Mouse (Mus musculus): ENCODE measurements at regions not wholly inside any gene's neighbourhood (a gene's known extent, or its start where the extent isn't known, plus 50 kb on each side); places are given as distances from the start of the nearest gene placed in this dataset.
"Not testable (repeated sequence)": the region's sequence is repeated elsewhere in the genome, so short reads cannot be mapped to it uniquely, and the experiment has no call there.

DNA sequence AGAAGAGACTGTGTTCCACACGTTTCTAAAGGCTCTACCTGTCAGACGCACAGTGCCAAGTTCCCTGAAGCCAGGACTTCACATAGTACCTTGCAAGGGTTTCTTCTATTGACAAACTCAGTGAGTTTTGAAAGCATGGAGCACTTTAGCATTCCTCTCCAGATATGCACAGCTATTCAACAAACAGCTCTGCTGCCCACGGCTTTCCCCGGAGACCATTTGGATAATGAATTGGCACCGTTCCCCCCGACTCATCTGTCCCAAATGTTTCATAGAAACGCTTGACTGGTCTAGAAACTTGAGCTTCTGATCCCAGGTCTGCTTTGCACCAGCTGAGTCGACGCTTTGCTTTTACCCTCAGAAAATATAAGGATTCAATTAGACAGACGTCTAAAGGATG lies 162.2 kb upstream of the St6galnac5 start:
- no peak for DNase-seq

GRCm38 (mm10) chr3:153140985-153141384 lies 158.9 kb upstream of the St6galnac5 start:
- no peak for DNase-seq

DNA sequence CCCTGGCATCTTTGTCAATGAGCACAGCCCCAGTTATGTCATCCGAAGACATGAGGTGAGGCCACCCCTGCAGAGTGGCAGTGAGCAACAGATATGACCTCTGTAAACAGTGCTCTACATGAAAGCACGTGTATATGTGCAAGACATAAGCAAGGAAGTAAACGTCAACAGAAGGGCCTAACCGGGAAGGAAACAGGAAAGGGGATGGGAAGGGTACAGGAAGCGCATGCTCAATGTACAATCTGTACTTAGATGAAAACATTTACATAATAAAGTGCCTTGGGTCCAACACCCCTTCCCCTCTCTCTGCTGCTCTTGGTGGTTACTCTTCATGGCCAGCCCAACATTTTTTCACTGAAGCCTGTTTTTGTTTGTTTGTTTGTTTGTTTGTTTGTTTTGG lies 143.3 kb upstream of the St6galnac5 start:
- DNase-seq: no peak

DNA sequence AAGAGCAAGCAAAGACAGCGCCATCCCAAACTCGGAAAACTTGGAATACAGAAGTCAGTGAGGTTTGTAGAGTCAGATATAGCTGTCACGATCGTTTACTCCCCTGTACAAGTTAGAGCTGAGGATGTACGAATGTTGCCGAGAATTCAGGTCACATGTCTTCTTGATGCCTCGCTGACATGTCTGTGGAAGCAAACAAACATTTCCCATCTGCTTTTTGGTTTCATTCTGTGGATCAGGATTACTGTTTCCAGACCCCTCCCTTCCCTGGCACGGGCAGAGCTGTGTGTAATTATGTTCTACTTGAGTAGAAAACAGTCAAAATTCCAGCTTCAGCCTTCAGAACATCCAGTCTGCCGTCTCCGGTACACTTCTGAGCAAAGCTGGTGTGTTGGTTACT lies 139.9 kb upstream of the St6galnac5 start:
- DNase-seq: peak; percentile 16

DNA sequence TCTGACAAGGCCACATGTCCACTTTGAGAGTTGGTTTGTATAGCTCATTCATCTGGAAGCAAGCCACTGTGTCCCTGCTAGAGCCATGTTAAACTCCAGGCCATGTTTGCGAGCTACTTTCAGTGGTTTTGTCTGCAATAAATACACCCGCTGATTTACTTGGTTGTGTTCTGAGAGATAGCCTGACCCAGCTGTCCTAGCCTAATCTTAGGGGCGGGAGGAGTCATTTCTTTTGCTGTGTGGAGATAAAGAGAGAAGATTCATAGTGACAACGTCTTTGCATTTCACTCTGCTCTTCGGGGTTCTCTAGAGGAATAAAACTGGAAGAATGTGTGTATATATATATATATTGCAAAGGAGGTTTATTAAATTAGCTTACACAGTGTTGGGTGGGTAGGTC lies 137.1 kb upstream of the St6galnac5 start:
- DNase-seq: no peak

GRCm38 (mm10) chr3:153118643-153119042 lies 136.6 kb upstream of the St6galnac5 start:
- DNase-seq: no peak

DNA sequence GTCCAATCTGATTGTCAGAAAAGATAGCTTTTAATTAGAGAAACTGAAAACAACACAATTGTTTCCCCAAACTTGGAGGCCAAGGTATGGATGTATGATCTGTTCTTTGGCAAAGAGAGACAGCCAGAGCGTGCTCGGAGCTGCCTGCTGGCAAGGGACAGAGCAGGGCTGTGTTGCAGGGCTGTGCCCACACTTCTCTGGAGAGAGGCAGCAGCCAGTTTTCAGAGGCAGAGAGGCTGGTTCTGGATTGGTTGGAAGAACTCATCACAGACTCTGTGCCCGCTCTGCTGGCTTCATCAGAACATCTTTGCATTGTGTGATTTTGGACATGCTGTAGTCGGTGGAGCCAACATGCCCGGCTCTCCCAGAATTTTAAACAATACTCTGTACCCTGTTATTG lies 123.5 kb upstream of the St6galnac5 start:
- DNase-seq: peak; percentile 12

DNA sequence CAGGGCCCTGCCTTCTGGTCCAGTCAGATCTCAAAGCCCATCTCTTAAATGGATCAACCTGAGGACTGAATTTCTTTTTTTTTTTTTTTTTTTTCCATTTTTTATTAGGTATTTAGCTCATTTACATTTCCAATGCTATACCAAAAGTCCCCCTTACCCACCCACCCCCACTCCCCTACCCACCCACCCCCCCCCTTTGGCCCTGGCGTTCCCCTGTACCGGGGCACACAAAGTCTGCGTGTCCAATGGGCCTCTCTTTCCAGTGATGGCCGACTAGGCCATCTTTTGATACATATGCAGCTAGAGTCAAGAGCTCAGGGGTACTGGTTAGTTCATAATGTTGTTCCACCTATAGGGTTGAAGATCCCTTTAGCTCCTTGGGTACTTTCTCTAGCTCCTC lies 108.5 kb upstream of the St6galnac5 start:
- not testable (repeated sequence) for DNase-seq

GRCm38 (mm10) chr3:153085096-153085788 lies 103.2 kb upstream of the St6galnac5 start:
- peak; percentile 65 for DNase-seq

DNA sequence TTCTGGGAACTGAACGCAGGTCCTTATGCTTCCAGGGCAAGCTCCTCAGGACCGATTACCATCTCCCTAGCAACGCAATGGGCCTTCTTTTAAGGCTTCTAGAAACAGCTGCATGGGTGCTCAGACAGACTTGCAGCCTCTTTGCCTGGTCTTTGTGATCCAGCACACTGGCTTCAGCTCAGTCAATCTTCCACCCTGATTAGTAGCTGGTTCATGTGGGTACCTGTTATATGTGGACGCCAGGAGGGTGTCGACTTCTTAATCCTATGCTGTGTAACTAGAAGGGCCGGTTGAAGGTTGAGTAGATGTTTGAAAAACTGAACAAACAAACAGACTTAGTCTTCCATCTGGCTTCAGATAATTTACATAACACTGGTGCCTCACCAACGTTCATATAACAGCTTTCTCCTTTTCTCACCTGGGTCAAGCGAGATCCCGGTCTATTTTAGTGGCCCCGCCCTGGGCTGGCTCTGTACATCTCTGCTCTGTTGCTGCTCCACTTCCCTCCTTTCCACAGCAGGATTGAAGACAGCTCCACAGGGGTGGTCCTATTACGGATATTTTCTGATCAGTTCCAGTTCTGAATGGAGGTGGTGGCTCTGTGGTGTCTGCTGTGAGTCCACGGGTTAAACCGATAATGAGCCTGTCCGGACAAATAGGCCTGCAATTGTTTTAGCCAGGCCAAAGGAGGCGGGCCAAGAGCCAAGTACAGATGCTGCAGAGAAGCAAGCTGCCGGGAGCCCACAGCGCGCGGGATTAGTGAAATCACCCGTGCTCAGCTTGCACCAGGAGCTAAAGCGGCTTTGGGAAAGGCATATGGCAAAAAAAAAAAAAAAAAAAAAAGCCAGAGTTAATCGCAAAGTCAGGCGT lies 102.4 kb upstream of the St6galnac5 start:
- peak; percentile 52 for DNase-seq

- DNase-seq: no peak
Observed at GRCm38 (mm10) chr3:153080371-153080770, 98.3 kb upstream of the St6galnac5 start.

DNA sequence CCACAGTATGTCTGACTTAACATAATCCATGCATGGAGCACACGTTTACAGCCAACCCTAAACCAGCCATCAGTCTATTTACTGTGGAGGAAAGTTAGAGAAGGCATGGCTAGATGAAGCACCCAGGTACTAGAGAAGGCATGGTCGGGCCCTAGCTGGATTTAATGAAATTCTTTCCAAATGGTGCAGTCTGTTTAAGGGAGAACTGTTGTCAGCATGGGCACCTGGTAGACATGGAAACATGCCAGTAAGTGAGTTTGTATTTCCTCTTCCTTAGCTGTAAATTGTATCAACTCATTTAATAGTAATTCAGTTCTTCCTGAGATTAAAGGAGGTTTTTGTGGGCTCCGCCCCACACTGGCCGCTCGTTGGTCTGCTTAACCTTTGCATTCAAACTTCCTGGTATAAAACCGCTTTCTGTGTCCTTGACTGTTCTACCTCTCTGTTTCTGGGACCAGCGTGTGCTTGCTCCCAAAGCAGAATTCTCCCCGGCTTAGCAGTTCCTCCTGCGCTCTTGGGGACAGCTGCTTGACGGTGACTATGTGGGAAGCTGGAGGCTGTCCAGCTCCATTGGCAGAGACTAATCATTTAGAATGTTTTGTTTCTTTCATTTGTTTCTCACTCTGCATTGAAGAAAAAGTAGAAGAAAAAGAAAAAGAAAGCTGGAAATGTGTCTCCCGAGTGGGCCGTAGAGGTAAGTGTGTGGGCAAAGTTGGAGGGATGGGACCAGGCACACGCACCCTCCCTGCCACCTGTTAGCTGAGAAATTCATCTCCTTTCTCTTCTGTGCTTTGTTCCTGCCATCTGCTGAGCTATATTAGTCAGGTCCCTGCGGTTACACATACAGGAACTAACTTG lies 96.0 kb upstream of the St6galnac5 start:
- DNase-seq: peak; percentile 66

DNA sequence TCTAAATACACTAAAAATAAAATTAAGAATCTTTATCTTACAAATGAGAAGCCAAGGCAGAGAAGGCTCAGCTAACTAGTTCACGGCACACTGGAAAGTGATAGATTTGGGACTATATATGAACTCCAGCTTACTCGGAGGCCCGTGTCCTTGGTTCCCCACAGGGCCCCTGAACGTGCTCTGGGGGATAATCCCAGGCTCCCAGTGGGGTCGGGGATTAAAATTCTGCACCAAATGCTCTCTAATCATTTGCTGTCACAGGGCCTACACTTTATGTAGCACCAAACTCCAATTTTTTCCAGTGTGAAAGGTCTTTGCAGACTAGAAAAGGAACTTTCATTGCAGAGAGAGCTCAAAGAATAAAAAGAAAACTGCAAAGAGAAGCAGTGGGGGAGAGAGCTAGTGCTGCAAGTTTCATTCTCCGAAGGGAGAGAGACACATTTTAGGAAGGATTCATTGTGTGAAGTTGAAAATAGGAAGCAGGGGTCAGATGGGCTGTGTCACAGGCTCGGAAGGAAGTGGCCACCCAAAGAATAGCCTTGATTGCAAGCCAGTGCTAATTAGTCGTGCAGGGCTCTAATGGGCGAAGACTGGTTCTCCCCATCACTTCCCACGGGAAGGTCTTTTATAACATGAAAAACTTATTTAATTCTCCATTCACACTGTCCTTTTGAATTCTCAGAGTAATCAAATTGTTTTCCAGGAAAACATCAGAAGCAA lies 90.3 kb upstream of the St6galnac5 start:
- no peak for DNase-seq

- DNase-seq: no peak
Observed at GRCm38 (mm10) chr3:153071549-153071948, 89.5 kb upstream of the St6galnac5 start.

DNA sequence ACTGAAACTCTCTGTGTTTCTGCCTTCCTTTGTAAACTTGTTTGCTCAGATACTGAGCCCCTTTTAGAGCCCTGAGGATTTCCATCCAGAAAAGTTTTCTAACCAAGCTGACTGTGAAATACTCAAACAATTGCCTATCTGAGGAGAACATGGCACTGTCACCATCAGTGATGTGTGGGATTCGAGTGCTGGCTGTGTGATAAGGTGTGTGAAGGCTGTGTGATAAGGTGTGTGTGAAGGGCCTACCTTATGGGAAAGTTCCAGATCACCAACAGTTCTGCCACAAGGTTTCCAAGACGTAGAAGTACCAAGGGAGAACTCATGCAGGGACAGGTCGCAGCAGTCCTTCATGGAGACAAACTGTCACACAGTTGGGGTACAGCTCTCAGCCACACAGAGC lies 89.1 kb upstream of the St6galnac5 start:
- DNase-seq: no peak

DNA sequence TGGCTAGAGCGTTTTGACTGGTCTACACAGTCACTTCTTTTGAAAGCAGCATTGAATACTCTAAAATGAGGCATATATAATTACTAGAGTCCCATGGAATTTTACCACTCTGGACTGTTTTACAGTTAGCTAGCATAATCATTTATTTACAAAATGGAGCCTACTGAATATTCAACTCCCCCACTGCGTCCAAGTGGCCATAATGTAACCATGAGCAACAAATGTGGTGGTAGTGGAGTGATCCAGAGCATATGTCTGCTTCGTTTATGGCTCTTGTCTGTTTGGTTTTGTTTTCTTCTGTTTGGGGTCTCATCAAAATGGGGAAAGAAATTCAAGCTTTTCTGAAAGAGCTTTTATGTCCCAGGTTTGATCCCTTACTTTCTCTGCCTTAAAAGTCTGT lies 83.8 kb upstream of the St6galnac5 start:
- no peak for DNase-seq

DNA sequence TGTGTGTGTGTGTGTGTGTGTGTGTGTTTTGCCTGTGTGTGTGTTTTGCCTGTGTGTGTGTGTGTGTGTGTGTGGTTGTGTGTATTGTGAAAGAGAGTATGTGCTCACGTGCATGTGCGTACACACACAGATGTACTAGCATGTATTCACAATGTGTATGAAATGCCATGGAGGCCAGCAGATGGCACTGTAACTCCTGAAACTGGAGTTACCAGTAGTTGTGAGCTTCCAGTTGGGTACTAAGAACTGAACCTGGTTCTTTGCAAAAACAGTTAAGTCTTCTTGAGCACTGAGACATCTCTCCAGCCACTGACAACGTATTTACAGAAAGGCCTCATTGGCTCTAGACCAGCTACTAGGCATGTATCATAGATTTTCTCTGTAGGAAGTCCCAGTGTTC lies 71.1 kb upstream of the St6galnac5 start:
- DNase-seq: no peak

- DNase-seq: no peak
Observed at GRCm38 (mm10) chr3:153051566-153051965, 69.5 kb upstream of the St6galnac5 start.

GRCm38 (mm10) chr3:153045328-153045727 lies 63.3 kb upstream of the St6galnac5 start:
- DNase-seq: no peak

- no peak for DNase-seq
Observed at GRCm38 (mm10) chr3:153033980-153034379, 51.9 kb upstream of the St6galnac5 start.

Data from right cerebral cortex, postnatal 4 days (tissue).